Mouse (Mus musculus) 416B (cell line): ENCODE data around the gene Fam219a.

Source experiments
- DNase-seq: peaks from one replicate; pipeline ENCODE4 v3.0.0; 2011; ENCODE audit warnings: low read depth

Fam219a gene

GRCm38 (mm10) chr4:41569411-41569885, at the start of gene Fam219a, which contains the start of gene Dnaic1:
Fam219a (minus strand) TSS chr4:41569538.
Dnaic1 (plus strand) TSS chr4:41569775.
- peak; percentile 99 for DNase-seq

GRCm38 (mm10) chr4:41615661-41616599, 46.6 kb upstream of the Fam219a start:
- no peak for DNase-seq

- DNase-seq = peak; percentile 71
Measured at GRCm38 (mm10) chr4:41614156-41614555, 44.8 kb upstream of the Fam219a start.

GRCm38 (mm10) chr4:41612166-41612565, 42.8 kb upstream of the Fam219a start:
- DNase-seq = no peak

- peak; percentile 71 for DNase-seq
Measured at GRCm38 (mm10) chr4:41610594-41610980, 41.2 kb upstream of the Fam219a start.

GRCm38 (mm10) chr4:41609681-41610593, 40.6 kb upstream of the Fam219a start:
- DNase-seq = no peak

- DNase-seq = peak; percentile 82
Measured at GRCm38 (mm10) chr4:41606784-41607183, 37.4 kb upstream of the Fam219a start.

- peak; percentile 21 for DNase-seq
Measured at GRCm38 (mm10) chr4:41604476-41605396, 35.4 kb upstream of the Fam219a start.

GRCm38 (mm10) chr4:41602818-41603217, 33.5 kb upstream of the Fam219a start:
- DNase-seq = no peak

- DNase-seq = no peak
Measured at GRCm38 (mm10) chr4:41583353-41583752, 14.0 kb upstream of the Fam219a start.

GRCm38 (mm10) chr4:41575914-41576313, 6.6 kb upstream of the Fam219a start:
- no peak for DNase-seq

- DNase-seq = no peak
Measured at GRCm38 (mm10) chr4:41573492-41573891, 4.2 kb upstream of the Fam219a start.

GRCm38 (mm10) chr4:41571490-41571889, 2.2 kb upstream of the Fam219a start:
- peak; percentile 26 for DNase-seq

- DNase-seq = peak; percentile 24
Measured at GRCm38 (mm10) chr4:41568682-41569410, 492 bp downstream of the Fam219a start.

- no peak for DNase-seq
Measured at GRCm38 (mm10) chr4:41568239-41568638, 1.1 kb downstream of the Fam219a start.

- no peak for DNase-seq
Measured at GRCm38 (mm10) chr4:41566123-41566522, 3.2 kb downstream of the Fam219a start.

- DNase-seq = no peak
Measured at GRCm38 (mm10) chr4:41563297-41563696, 6.0 kb downstream of the Fam219a start.

GRCm38 (mm10) chr4:41557092-41557491, 12.2 kb downstream of the Fam219a start:
- DNase-seq = no peak

GRCm38 (mm10) chr4:41556311-41556953, 12.9 kb downstream of the Fam219a start:
- DNase-seq = no peak
